Mouse (Mus musculus): ENCODE results near the gene Tnrc6b. TPM values are rescaled to one million over a fixed set of nuclear protein-coding genes. Genes with fewer than 3 reads are reported as not detected.

Gene Tnrc6b
- total RNA-seq, 2 experiments from 2014 or later = 48.5 to 55.6 TPM

GRCm38 (mm10) chr15:80800765-80801164, 89.7 kb downstream of the Tnrc6b start:
- peak overlapping the region; percentile 94 for H3K27ac ChIP-seq
- no peak for TF ChIP-seq CTCF (IDR thresholded peaks at IDR 0.05)
- peak overlapping the region; percentile 90 for H3K4me3 ChIP-seq
- DNase-seq = no peak
- intact Hi-C loops (cut with DNase I) = loop anchor here (5.0 kb wide), 1 partner anchor 52 kb away; no protein-coding TSS in a partner anchor

- peak overlapping the region; percentile 25; the same call in 1 of the 2 replicates for H3K27ac ChIP-seq
- H3K4me3 ChIP-seq = no peak overlapping the region
- no peak for DNase-seq
- TF ChIP-seq CTCF (IDR thresholded peaks at IDR 0.05) = no peak
- intact Hi-C loops (cut with DNase I) = loop anchor here (5.0 kb wide), 1 partner anchor 51 kb away; no protein-coding TSS in a partner anchor
These were observed 90.5 kb downstream of the Tnrc6b start for GRCm38 (mm10) chr15:80801597-80801996.

- peak overlapping the region; percentile 58 for H3K27ac ChIP-seq
- DNase-seq = no peak
- H3K4me3 ChIP-seq = no peak overlapping the region
- no peak for TF ChIP-seq CTCF (IDR thresholded peaks at IDR 0.05)
- intact Hi-C loops (cut with DNase I) = no loop called here
These were observed 96.0 kb downstream of the Tnrc6b start for GRCm38 (mm10) chr15:80807162-80807561.

GRCm38 (mm10) chr15:80810226-80810625, 99.1 kb downstream of the Tnrc6b start:
- no peak overlapping the region for H3K4me3 ChIP-seq
- intact Hi-C loops (cut with DNase I) = no loop called here
- peak overlapping the region; percentile 25 for H3K27ac ChIP-seq
- TF ChIP-seq CTCF (IDR thresholded peaks at IDR 0.05) = no peak
- no peak for DNase-seq

GRCm38 (mm10) chr15:80812840-80813239, 101.7 kb downstream of the Tnrc6b start:
- no peak for DNase-seq
- TF ChIP-seq CTCF (IDR thresholded peaks at IDR 0.05) = no peak
- Histone ChIP-seq H3K27ac (peak overlapping the region; percentile 28), H3K4me3 (no peak overlapping the region)
- intact Hi-C loops (cut with DNase I) = no loop called here

- Histone ChIP-seq H3K27ac (no peak overlapping the region), H3K4me3 (no peak overlapping the region)
- TF ChIP-seq CTCF (IDR thresholded peaks at IDR 0.05) = no peak
- intact Hi-C loops (cut with DNase I) = no loop called here
- no peak for DNase-seq
These were observed 103.7 kb downstream of the Tnrc6b start for GRCm38 (mm10) chr15:80814792-80815191.

- H3K4me3 ChIP-seq = no peak overlapping the region
- intact Hi-C loops (cut with DNase I) = no loop called here
- no peak for DNase-seq
- TF ChIP-seq CTCF (IDR thresholded peaks at IDR 0.05) = no peak
- H3K27ac ChIP-seq = no peak overlapping the region
These were observed 111.2 kb downstream of the Tnrc6b start for GRCm38 (mm10) chr15:80822276-80822675.

GRCm38 (mm10) chr15:80831170-80831569, 120.1 kb downstream of the Tnrc6b start:
- no peak overlapping the region for H3K27ac ChIP-seq
- TF ChIP-seq CTCF (IDR thresholded peaks at IDR 0.05) = no peak
- DNase-seq = no peak
- intact Hi-C loops (cut with DNase I) = no loop called here
- no peak overlapping the region for H3K4me3 ChIP-seq

GRCm38 (mm10) chr15:80832808-80833207, 121.7 kb downstream of the Tnrc6b start:
- TF ChIP-seq CTCF (IDR thresholded peaks at IDR 0.05) = no peak
- Histone ChIP-seq H3K27ac (no peak overlapping the region), H3K4me3 (no peak overlapping the region)
- DNase-seq = no peak
- intact Hi-C loops (cut with DNase I) = no loop called here

GRCm38 (mm10) chr15:80836246-80836645, 125.1 kb downstream of the Tnrc6b start:
- Histone ChIP-seq H3K27ac (no peak overlapping the region), H3K4me3 (no peak overlapping the region)
- no peak for DNase-seq
- intact Hi-C loops (cut with DNase I) = no loop called here
- no peak for TF ChIP-seq CTCF (IDR thresholded peaks at IDR 0.05)

GRCm38 (mm10) chr15:80838836-80839235, 127.7 kb downstream of the Tnrc6b start:
- H3K27ac ChIP-seq = peak overlapping the region; percentile 31; the same call in 1 of the 2 replicates
- intact Hi-C loops (cut with DNase I) = no loop called here
- no peak for TF ChIP-seq CTCF (IDR thresholded peaks at IDR 0.05)
- DNase-seq = no peak
- no peak overlapping the region for H3K4me3 ChIP-seq

- intact Hi-C loops (cut with DNase I) = no loop called here
- DNase-seq = peak; percentile 35
- Histone ChIP-seq H3K4me3 (no peak overlapping the region), H3K27ac (no peak overlapping the region)
- no peak for TF ChIP-seq CTCF (IDR thresholded peaks at IDR 0.05)
These were observed 128.7 kb downstream of the Tnrc6b start for GRCm38 (mm10) chr15:80839653-80840420.

- intact Hi-C loops (cut with DNase I) = no loop called here
- no peak for DNase-seq
- TF ChIP-seq CTCF (IDR thresholded peaks at IDR 0.05) = no peak
- Histone ChIP-seq H3K27ac (no peak overlapping the region), H3K4me3 (no peak overlapping the region)
These were observed 133.1 kb downstream of the Tnrc6b start for GRCm38 (mm10) chr15:80844262-80844661.

GRCm38 (mm10) chr15:80844926-80845325, 133.8 kb downstream of the Tnrc6b start:
- H3K27ac ChIP-seq = no peak overlapping the region
- no peak overlapping the region for H3K4me3 ChIP-seq
- no peak for DNase-seq
- no peak for TF ChIP-seq CTCF (IDR thresholded peaks at IDR 0.05)
- intact Hi-C loops (cut with DNase I) = no loop called here
